Mouse (Mus musculus) MEL (cell line): ENCODE results near the gene Hoxd10. TPM values are rescaled to one million over a fixed set of nuclear protein-coding genes. Genes with fewer than 3 reads are reported as not detected.

ENCODE experiments used
- DNase-seq: peaks from one replicate; pipeline ENCODE4 v3.0.0; 2011; ENCODE audit warnings: low read depth, low spot score
- H3K27ac ChIP-seq: 2 replicates; pipeline ENCODE4 v1.5.1; 2012; ENCODE audit warnings: low read depth, mild to moderate bottlenecking, control low read depth, low read length, moderate library complexity; ENCODE audit not compliant: control insufficient read depth
- H3K27me3 ChIP-seq, 2 experiments: fragments of 150-350 bp in 1 of 2; sonication (generic) in 1 of 2; 2 replicates each; pipeline ENCODE4 v1.6.1; 2012; ENCODE audit warnings: low read length in 2 of 2, mild to moderate bottlenecking in 2 of 2, improper control_type of control experiment in 1 of 2, moderate library complexity in 1 of 2; ENCODE audit not compliant: insufficient read depth in 2 of 2, control insufficient read depth in 1 of 2
- H3K36me3 ChIP-seq, 2 experiments: 2 replicates each; pipeline ENCODE4 v1.6.1; 2012 to 2014; ENCODE audit warnings: low read length in 2 of 2, improper control_type of control experiment in 1 of 2, inconsistent platforms in 1 of 2, mild to moderate bottlenecking in 1 of 2; ENCODE audit not compliant: insufficient read depth in 2 of 2, control insufficient read depth in 1 of 2
- H3K4me1 ChIP-seq, 2 experiments: fragments of 150-350 bp in 1 of 2; sonication (generic) in 1 of 2; 2 replicates each; pipeline ENCODE4 v1.6.1; 2012; ENCODE audit warnings: low read length in 2 of 2, improper control_type of control experiment in 1 of 2, mild to moderate bottlenecking in 1 of 2; ENCODE audit not compliant: insufficient read depth in 2 of 2, control insufficient read depth in 1 of 2
- H3K4me3 ChIP-seq, 2 experiments: fragments of 150-350 bp in 1 of 2; sonication (generic) in 1 of 2; 2 replicates each; pipeline ENCODE4 v1.5.1; 2012; ENCODE audit warnings: low read depth in 2 of 2, low read length in 2 of 2, mild to moderate bottlenecking in 2 of 2, moderate library complexity in 2 of 2, control low read depth in 1 of 2, improper control_type of control experiment in 1 of 2; ENCODE audit not compliant: control insufficient read depth in 1 of 2, insufficient read depth in 1 of 2
- H3K79me2 ChIP-seq: 2 replicates; pipeline ENCODE4 v1.6.1; 2012; ENCODE audit warnings: mild to moderate bottlenecking, low read length, moderate library complexity; ENCODE audit not compliant: control insufficient read depth, poor library complexity, insufficient read depth
- H3K9ac ChIP-seq: 2 replicates; pipeline ENCODE4 v1.6.1; 2012; ENCODE audit warnings: low read depth, mild to moderate bottlenecking, control low read depth, low read length, moderate library complexity; ENCODE audit not compliant: control insufficient read depth, poor library complexity, severe bottlenecking
- H3K9me3 ChIP-seq: fragments of 150-350 bp; sonication (generic); replicated peaks from 2 replicates; pipeline ENCODE4 v1.6.1; 2012; ENCODE audit warnings: mild to moderate bottlenecking, low read length, improper control_type of control experiment, moderate library complexity; ENCODE audit not compliant: insufficient read depth
- CHD1 ChIP-seq: IDR thresholded peaks from 2 replicates; pipeline ENCODE4 v1.6.1; 2012; ENCODE audit warnings: low read depth, mild to moderate bottlenecking, inconsistent platforms, low read length, improper control_type of control experiment
- CTCF ChIP-seq, 3 experiments: IDR thresholded peaks in 2 of 3; conservative IDR thresholded peaks in 1 of 3; 2 replicates each; pipeline ENCODE4 v1.5.1; 2011 to 2012; ENCODE audit warnings: low read length in 3 of 3, low read depth in 2 of 3, mild to moderate bottlenecking in 2 of 3, improper control_type of control experiment in 1 of 3, inconsistent platforms in 1 of 3, mixed read lengths in 1 of 3, moderate library complexity in 1 of 3; ENCODE audit not compliant: control insufficient read depth in 1 of 3, insufficient read depth in 1 of 3, poor library complexity in 1 of 3, severe bottlenecking in 1 of 3
- E2F4 ChIP-seq: IDR thresholded peaks from 2 replicates; pipeline ENCODE4 v1.6.1; 2011; ENCODE audit warnings: low read depth, low read length, improper control_type of control experiment, borderline replicate concordance
- EP300 ChIP-seq, 2 experiments: IDR thresholded peaks; 2 replicates each; pipeline ENCODE4 v1.6.1; 2011; ENCODE audit warnings: improper control_type of control experiment in 2 of 2, low read length in 2 of 2, low read depth in 1 of 2, mild to moderate bottlenecking in 1 of 2
- ETS1 ChIP-seq: IDR thresholded peaks from 2 replicates; pipeline ENCODE4 v1.6.1; 2012; ENCODE audit warnings: low read depth, mild to moderate bottlenecking, inconsistent platforms, low read length, improper control_type of control experiment, moderate library complexity
- GABPA ChIP-seq: IDR thresholded peaks from 2 replicates; pipeline ENCODE4 v1.6.1; 2012; ENCODE audit warnings: low read depth, mild to moderate bottlenecking, inconsistent platforms, low read length, improper control_type of control experiment, moderate library complexity
- JUND ChIP-seq: IDR thresholded peaks from 2 replicates; pipeline ENCODE4 v1.6.1; 2011; ENCODE audit warnings: low read depth, mild to moderate bottlenecking, improper control_type of control experiment, low read length
- MAFK ChIP-seq: IDR thresholded peaks from 2 replicates; pipeline ENCODE4 v1.6.1; 2011; ENCODE audit warnings: low read depth, mild to moderate bottlenecking, low read length, improper control_type of control experiment, borderline replicate concordance
- MAX ChIP-seq: IDR thresholded peaks from 2 replicates; pipeline ENCODE4 v1.6.1; 2011; ENCODE audit warnings: low read length, improper control_type of control experiment
- MXI1 ChIP-seq: IDR thresholded peaks from 2 replicates; pipeline ENCODE4 v1.6.1; 2011; ENCODE audit warnings: mild to moderate bottlenecking, low read depth, low read length, improper control_type of control experiment
- MYC ChIP-seq: IDR thresholded peaks from 2 replicates; pipeline ENCODE4 v1.6.1; 2011; ENCODE audit warnings: low read depth, mild to moderate bottlenecking, low read length, improper control_type of control experiment, moderate library complexity
- NELFE ChIP-seq: IDR thresholded peaks from 2 replicates; pipeline ENCODE4 v1.6.1; 2011; ENCODE audit warnings: low read depth, low read length, improper control_type of control experiment
- NRF1 ChIP-seq: IDR thresholded peaks from 2 replicates; pipeline ENCODE4 v1.6.1; 2014; ENCODE audit warnings: low read depth, mild to moderate bottlenecking, inconsistent platforms, low read length, improper control_type of control experiment, moderate library complexity; ENCODE audit not compliant: poor library complexity, insufficient read depth, severe bottlenecking
- POLR2A ChIP-seq, 2 experiments: IDR thresholded peaks; 2 replicates each; pipeline ENCODE4 v1.6.1; 2011 to 2012; ENCODE audit warnings: low read length in 2 of 2, mild to moderate bottlenecking in 2 of 2, control low read depth in 1 of 2, improper control_type of control experiment in 1 of 2, low read depth in 1 of 2, moderate library complexity in 1 of 2; ENCODE audit not compliant: control insufficient read depth in 1 of 2, insufficient read depth in 1 of 2, poor library complexity in 1 of 2
- POLR2AphosphoS2 ChIP-seq: IDR thresholded peaks from 2 replicates; pipeline ENCODE4 v1.6.1; 2011; ENCODE audit warnings: low read length, improper control_type of control experiment
- POLR2AphosphoS5 ChIP-seq: IDR thresholded peaks from 2 replicates; pipeline ENCODE4 v1.6.1; 2012; ENCODE audit warnings: low read depth, borderline replicate concordance, mild to moderate bottlenecking, inconsistent platforms, low read length, moderate library complexity, mixed read lengths
- SIN3A ChIP-seq: IDR thresholded peaks from 2 replicates; pipeline ENCODE4 v1.6.1; 2012; ENCODE audit warnings: low read length, improper control_type of control experiment, inconsistent platforms
- TBP ChIP-seq: IDR thresholded peaks from 2 replicates; pipeline ENCODE4 v1.8.0; 2011; ENCODE audit warnings: low read depth, low read length, improper control_type of control experiment
- TCF12 ChIP-seq: IDR thresholded peaks from 2 replicates; pipeline ENCODE4 v1.6.1; 2014; ENCODE audit warnings: low read depth, mild to moderate bottlenecking, inconsistent platforms, low read length, improper control_type of control experiment, moderate library complexity
- UBTF ChIP-seq: IDR thresholded peaks from 2 replicates; pipeline ENCODE4 v1.6.1; 2012; ENCODE audit warnings: low read depth, mild to moderate bottlenecking, inconsistent platforms, low read length, improper control_type of control experiment, moderate library complexity, borderline replicate concordance; ENCODE audit not compliant: insufficient read depth
- ZKSCAN1 ChIP-seq: IDR thresholded peaks from 2 replicates; pipeline ENCODE4 v1.6.1; 2012; ENCODE audit warnings: low read depth, mild to moderate bottlenecking, inconsistent platforms, low read length, improper control_type of control experiment, moderate library complexity
- ZMIZ1 ChIP-seq: IDR thresholded peaks from 2 replicates; pipeline ENCODE4 v1.6.1; 2012; ENCODE audit warnings: low read depth, mild to moderate bottlenecking, inconsistent platforms, low read length, improper control_type of control experiment, moderate library complexity
- polyA plus RNA-seq, 2 experiments: library from polyadenylated mRNA; stranded (reverse) in 1 of 2; unstranded in 1 of 2; fragments of >175 nt in 1 of 2; fragments of >200 nt in 1 of 2; gene quantifications; 2 replicates each; pipeline versions ENCODE4 v1.2.1 to v1.2.4; 2012; ENCODE audit warnings: low replicate concordance in 2 of 2, low read depth in 1 of 2; ENCODE audit not compliant: insufficient read length in 2 of 2, insufficient read depth in 1 of 2, missing spikeins in 1 of 2
- total RNA-seq: library from RNA; depleted of rRNA; stranded (reverse); fragments of 300-350 nt; gene quantifications from 2 replicates; pipeline ENCODE4 v1.2.3, GENCODE M21; 2012

Hoxd10 gene
- total and polyA plus RNA-seq, 3 experiments, result not detected

- H3K27me3 ChIP-seq, result peaks cover 0 to 2% of the 10 kb centered on the region in 2 experiments; a peak in 2 of 4 replicates
- H3K27ac ChIP-seq, result no peak overlapping the region
- H3K36me3 ChIP-seq, result no peaks in the 10 kb centered on the region
- H3K9me3 ChIP-seq, result no peaks in the 10 kb centered on the region
- H3K79me2 ChIP-seq, result no peaks in the 10 kb centered on the region
- no peak for DNase-seq
- H3K4me3 ChIP-seq, result no peak overlapping the region
- H3K4me1 ChIP-seq, result no peaks in the 10 kb centered on the region
- TF ChIP-seq E2F4 (no peak), EP300 (IDR thresholded peaks at IDR 0.05; ENCODE audit: low read depth in 1 of 2, low read length in 2 of 2) (no peak), GABPA (no peak), NELFE (no peak), UBTF (no peak), ZKSCAN1 (no peak), MYC (no peak), ZMIZ1 (no peak), JUND (no peak), MAX (no peak), CTCF (IDR thresholded peaks at IDR 0.05 in 2 of 3, conservative IDR thresholded peaks at IDR 0.05 in 1 of 3; ENCODE audit: control insufficient read depth in 1 of 3, insufficient read depth in 1 of 3, low read depth in 2 of 3, low read length in 3 of 3, poor library complexity in 1 of 3, severe bottlenecking in 1 of 3) (no peak)
- no peak overlapping the region for H3K9ac ChIP-seq
Observed at GRCm38 (mm10) chr2:74654743-74655419, 36.8 kb upstream of the Hoxd10 start.

DNA sequence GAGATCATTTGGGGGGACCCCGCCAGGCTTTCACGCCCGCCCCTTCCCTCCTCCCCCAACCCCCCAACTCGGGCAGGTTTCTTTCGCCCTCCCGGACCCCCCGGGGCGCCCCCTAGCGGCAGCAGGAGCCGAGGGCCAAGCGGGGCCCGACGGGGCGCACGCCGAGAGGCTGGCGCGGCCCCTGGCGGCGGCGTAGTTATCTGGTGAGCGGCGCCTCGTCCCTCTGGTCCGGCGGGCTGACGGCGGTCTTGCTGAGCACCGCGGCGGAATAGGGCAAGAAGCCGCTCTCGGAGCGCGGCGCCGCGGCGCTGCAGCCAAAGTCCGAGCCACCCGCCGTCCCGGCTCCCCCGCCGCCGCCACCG is 36.3 kb upstream of the Hoxd10 start:
- no peak for TF ChIP-seq POLR2AphosphoS2
- no peak for TF ChIP-seq CHD1
- TF ChIP-seq NELFE, result no peak
- TF ChIP-seq ZKSCAN1, result no peak
- no peak for TF ChIP-seq ETS1
- no peak for TF ChIP-seq SIN3A
- no peak for TF ChIP-seq NRF1
- no peak for TF ChIP-seq TBP
- TF ChIP-seq ZMIZ1, result no peak
- TF ChIP-seq UBTF, result no peak
- no peak for TF ChIP-seq MXI1
- TF ChIP-seq POLR2AphosphoS5, result no peak
- TF ChIP-seq TCF12, result no peak
- TF ChIP-seq POLR2A (IDR thresholded peaks at IDR 0.05; ENCODE audit: control insufficient read depth in 1 of 2, insufficient read depth in 1 of 2, low read depth in 1 of 2, low read length in 2 of 2, poor library complexity in 1 of 2), result no peak
- TF ChIP-seq MAFK, result no peak
- no peaks in the 10 kb centered on the region for H3K9me3 ChIP-seq
- H3K4me1 ChIP-seq, result no peaks in the 10 kb centered on the region
- no peak overlapping the region for H3K4me3 ChIP-seq
- H3K27me3 ChIP-seq, result peaks cover 0 to 2% of the 10 kb centered on the region in 2 experiments; a peak in 1 of 4 replicates
- no peak overlapping the region for H3K9ac ChIP-seq
- H3K79me2 ChIP-seq, result no peaks in the 10 kb centered on the region
- no peaks in the 10 kb centered on the region for H3K36me3 ChIP-seq
- no peak overlapping the region for H3K27ac ChIP-seq
- no peak for DNase-seq
